ENCODE assay signal across 33 mouse cellular contexts in the genomic region with DNA sequence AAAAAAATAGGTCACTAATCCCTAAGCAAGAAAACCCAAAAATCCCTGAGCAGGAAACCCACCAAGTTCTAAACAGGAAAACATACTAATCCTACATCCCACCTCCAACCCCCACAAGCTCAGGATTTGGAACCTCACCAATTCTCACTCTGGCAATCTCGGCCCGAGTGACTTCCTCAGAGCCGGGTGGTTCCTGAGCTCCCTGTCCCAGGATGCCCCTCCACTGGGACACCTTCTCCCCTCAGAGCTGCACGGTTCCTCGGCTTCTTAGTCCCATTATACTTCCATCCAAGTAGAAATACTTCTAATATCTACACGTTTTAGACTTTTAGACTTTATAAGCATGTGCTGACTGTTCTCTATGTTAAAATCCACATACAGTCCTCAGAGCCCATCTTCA.
"Had no signal": no experiment of that assay in that cellular context is flagged by ENCODE, and none has a peak within 500 bp of the region (broad histone marks: within the 10 kb centered on the region; RNA-seq: fewer than 3 reads in every experiment).

No protein-coding gene starts in this region.

- ATAC-seq: hindbrain, embryonic 16.5 days; hindbrain, postnatal 0 days; inflammation-experienced regulatory T-cells, adult 6 months; intestine, embryonic 15.5 days; intestine, embryonic 16.5 days; intestine, postnatal 0 days had no signal

- H3K36me3 ChIP-seq: heart, embryonic 12.5 days; heart, embryonic 13.5 days; heart, embryonic 15.5 days; hindbrain, embryonic 10.5 days; hindbrain, embryonic 12.5 days; hindbrain, embryonic 13.5 days; hindbrain, embryonic 15.5 days; intestine, embryonic 15.5 days; kidney, embryonic 15.5 days had no signal

- H3K27ac ChIP-seq: heart, embryonic 13.5 days; heart, embryonic 15.5 days; hindbrain, embryonic 10.5 days; hindbrain, embryonic 12.5 days; hindbrain, embryonic 13.5 days; hindbrain, embryonic 14.5 days; hindbrain, embryonic 15.5 days; hindbrain, postnatal 0 days; intestine, embryonic 15.5 days; kidney, embryonic 15.5 days; kidney, postnatal 0 days; layer of hippocampus, adult 2 months; left cerebral cortex, adult 2 months had no signal

- DNase-seq: heart, postnatal 14 days; heart, postnatal 36 days; kidney, adult 11 months; kidney, adult 18-20 months; kidney, adult 2 months; kidney, adult 8-10 months; kidney, adult 9 months; kidney, postnatal 10 days; kidney, postnatal 14 days; kidney, postnatal 25 days; kidney, postnatal 36 days; kidney, postnatal 4 days; layer of hippocampus, adult 9-11 months; layer of hippocampus, postnatal 36 days had no signal

- H3K4me1 ChIP-seq: heart, embryonic 12.5 days; heart, embryonic 13.5 days; heart, embryonic 15.5 days; hindbrain, embryonic 10.5 days; hindbrain, embryonic 12.5 days; hindbrain, embryonic 13.5 days; hindbrain, embryonic 15.5 days; intestine, embryonic 15.5 days; kidney, embryonic 15.5 days had no signal

- H3K27me3 ChIP-seq: heart, embryonic 12.5 days; heart, embryonic 13.5 days; heart, embryonic 15.5 days; hindbrain, embryonic 12.5 days; hindbrain, embryonic 13.5 days; hindbrain, embryonic 15.5 days; intestine, embryonic 15.5 days; kidney, embryonic 15.5 days had no signal

- H3K9me3 ChIP-seq: heart, embryonic 12.5 days; heart, embryonic 13.5 days; heart, embryonic 15.5 days; hindbrain, embryonic 10.5 days; hindbrain, embryonic 12.5 days; hindbrain, embryonic 13.5 days; hindbrain, embryonic 15.5 days; intestine, embryonic 15.5 days; kidney, embryonic 15.5 days had no signal

- H3K4me2 ChIP-seq: heart, embryonic 11.5 days; heart, embryonic 12.5 days; heart, embryonic 13.5 days; heart, embryonic 15.5 days; hindbrain, embryonic 12.5 days; hindbrain, embryonic 13.5 days; hindbrain, embryonic 14.5 days; hindbrain, embryonic 15.5 days; intestine, embryonic 15.5 days; kidney, embryonic 15.5 days had no signal

- H3K4me3 ChIP-seq: heart, embryonic 12.5 days; heart, embryonic 13.5 days; heart, embryonic 15.5 days; hindbrain, embryonic 10.5 days; hindbrain, embryonic 12.5 days; hindbrain, embryonic 13.5 days; hindbrain, embryonic 15.5 days; intestine, embryonic 15.5 days; kidney, embryonic 15.5 days; layer of hippocampus, adult 2 months; left cerebral cortex, adult 2 months had no signal

- H3K9ac ChIP-seq: heart, embryonic 12.5 days; heart, embryonic 13.5 days; heart, embryonic 15.5 days; hindbrain, embryonic 12.5 days; hindbrain, embryonic 13.5 days; hindbrain, embryonic 14.5 days; hindbrain, embryonic 15.5 days; intestine, embryonic 15.5 days; kidney, embryonic 15.5 days had no signal
